Mouse (Mus musculus): ENCODE measurements around the gene Galp. TPM values are rescaled to one million over a fixed set of nuclear protein-coding genes. Genes with fewer than 3 reads are reported as not detected.

Gene Galp
- not detected in 2 replicates for polyA plus RNA-seq (2014; fragmentation: Nextera tagmentation; extraction: Ambion mirVana)

DNA sequence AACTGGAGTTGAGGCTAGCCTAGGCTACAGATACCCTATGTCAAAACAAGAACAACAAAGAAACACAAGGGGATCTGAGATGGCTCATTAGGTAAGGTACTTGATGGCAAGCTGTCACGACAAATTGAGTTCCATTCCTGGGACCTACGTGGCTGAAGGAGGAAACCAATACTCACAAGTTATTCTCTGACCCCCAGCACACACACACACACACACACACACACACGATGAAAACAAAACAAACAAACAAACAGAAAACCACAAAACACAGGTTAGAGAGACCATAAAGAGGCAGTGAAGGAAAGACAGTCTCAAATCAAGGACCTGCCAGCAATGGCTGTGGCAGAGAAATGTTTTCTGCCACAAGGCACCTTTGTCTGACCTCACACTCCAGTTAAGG, at the start of gene Galp:
TSS of gene Galp (plus strand) at position 301 of the 400 bp plus-strand sequence.
- ATAC-seq (ENCODE audit: insufficient number of reproducible peaks, insufficient read depth, low FRiP score, low read depth): no peak
- H3K36me3 ChIP-seq (ENCODE audit: control insufficient read depth, insufficient read depth, low read length): no peaks in the 10 kb centered on the region
- no peak within 1 kb of the TSS for H3K4me3 ChIP-seq (ENCODE audit: low read depth, low read length)
- no peaks in the 10 kb centered on the region for H3K4me1 ChIP-seq (ENCODE audit: control insufficient read depth, insufficient read depth, low read length)
- H3K9ac ChIP-seq (replicated peaks; ENCODE audit: low read depth, low read length): no peak within 1 kb of the TSS
- no peak within 1 kb of the TSS for H3K4me2 ChIP-seq (replicated peaks; ENCODE audit: low read depth, low read length)
- no peak within 1 kb of the TSS for H3K27ac ChIP-seq (ENCODE audit: low read length)
- WGBS: 62% methylated on average over 3 of the region's 3 CpGs
- H3K27me3 ChIP-seq (ENCODE audit: control insufficient read depth, insufficient read depth, low read length): no peaks in the 10 kb centered on the region
- no peaks in the 10 kb centered on the region for H3K9me3 ChIP-seq (ENCODE audit: control insufficient read depth, low read depth, low read length)

DNA sequence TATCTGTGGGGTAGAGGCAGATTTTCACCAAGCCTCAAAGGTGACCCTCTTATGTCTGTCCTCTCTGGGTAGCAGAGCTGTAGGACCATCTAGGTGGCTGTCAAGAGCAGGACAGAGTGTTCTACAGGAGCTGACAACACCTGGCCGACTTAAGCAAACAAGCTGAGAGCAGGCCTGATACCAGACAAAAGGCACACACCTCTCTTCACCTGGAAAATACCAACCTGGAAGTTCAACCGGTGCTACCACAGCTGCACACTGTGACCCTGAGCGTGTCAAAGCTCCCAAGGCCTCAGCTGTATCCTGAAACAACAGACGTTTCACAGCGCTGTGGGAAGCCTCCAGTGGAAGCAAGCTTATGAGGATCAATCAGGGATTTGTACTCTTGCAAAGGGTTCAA, 49.2 kb upstream of the Galp start:
- H3K27ac ChIP-seq (ENCODE audit: low read length): no peak overlapping the region; the same call in 1 of the 2 replicates
- 60% methylated on average over 5 of the region's 5 CpGs for WGBS
- H3K9ac ChIP-seq (replicated peaks; ENCODE audit: low read depth, low read length): no peak overlapping the region
- no peak overlapping the region for H3K4me2 ChIP-seq (replicated peaks; ENCODE audit: low read depth, low read length)
- no peaks in the 10 kb centered on the region for H3K9me3 ChIP-seq (ENCODE audit: control insufficient read depth, low read depth, low read length)
- H3K36me3 ChIP-seq (ENCODE audit: control insufficient read depth, insufficient read depth, low read length): no peaks in the 10 kb centered on the region
- ATAC-seq (ENCODE audit: insufficient number of reproducible peaks, insufficient read depth, low FRiP score, low read depth): peak; percentile 51; the same call in 1 of the 2 replicates
- peaks cover 30% of the 10 kb centered on the region for H3K4me1 ChIP-seq (ENCODE audit: control insufficient read depth, insufficient read depth, low read length)
- no peaks in the 10 kb centered on the region for H3K27me3 ChIP-seq (ENCODE audit: control insufficient read depth, insufficient read depth, low read length)
- H3K4me3 ChIP-seq (ENCODE audit: low read depth, low read length): no peak overlapping the region

DNA sequence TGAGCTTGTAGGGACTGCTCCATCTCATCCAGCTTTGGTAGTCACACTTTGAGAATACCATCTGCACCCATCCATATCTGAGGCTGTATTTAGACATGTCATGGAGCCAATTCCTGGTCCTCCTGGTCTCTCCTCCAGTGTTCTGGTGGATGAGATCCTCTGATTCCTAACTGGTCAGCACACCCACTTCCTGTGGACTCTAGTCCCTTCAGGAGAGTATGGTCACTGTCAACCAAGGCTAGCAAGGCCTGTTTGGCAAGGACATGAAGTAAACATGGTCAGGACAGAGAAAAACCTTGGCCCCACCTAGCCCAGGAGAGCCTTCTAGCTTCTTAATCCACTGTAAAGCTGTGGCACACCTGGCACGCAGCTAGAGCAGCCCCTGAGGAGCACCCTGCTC, 45.6 kb upstream of the Galp start:
- Histone ChIP-seq H3K9me3 (ENCODE audit: control insufficient read depth, low read depth, low read length) (no peaks in the 10 kb centered on the region), H3K27ac (ENCODE audit: low read length) (no peak overlapping the region), H3K36me3 (ENCODE audit: control insufficient read depth, insufficient read depth, low read length) (no peaks in the 10 kb centered on the region), H3K27me3 (ENCODE audit: control insufficient read depth, insufficient read depth, low read length) (no peaks in the 10 kb centered on the region), H3K4me3 (ENCODE audit: low read depth, low read length) (no peak overlapping the region), H3K9ac (replicated peaks; ENCODE audit: low read depth, low read length) (no peak overlapping the region), H3K4me1 (ENCODE audit: control insufficient read depth, insufficient read depth, low read length) (peaks cover 36% of the 10 kb centered on the region), H3K4me2 (replicated peaks; ENCODE audit: low read depth, low read length) (no peak overlapping the region)
- 85% methylated on average over 1 of the region's 1 CpGs for WGBS
- no peak for ATAC-seq (ENCODE audit: insufficient number of reproducible peaks, insufficient read depth, low FRiP score, low read depth)

DNA sequence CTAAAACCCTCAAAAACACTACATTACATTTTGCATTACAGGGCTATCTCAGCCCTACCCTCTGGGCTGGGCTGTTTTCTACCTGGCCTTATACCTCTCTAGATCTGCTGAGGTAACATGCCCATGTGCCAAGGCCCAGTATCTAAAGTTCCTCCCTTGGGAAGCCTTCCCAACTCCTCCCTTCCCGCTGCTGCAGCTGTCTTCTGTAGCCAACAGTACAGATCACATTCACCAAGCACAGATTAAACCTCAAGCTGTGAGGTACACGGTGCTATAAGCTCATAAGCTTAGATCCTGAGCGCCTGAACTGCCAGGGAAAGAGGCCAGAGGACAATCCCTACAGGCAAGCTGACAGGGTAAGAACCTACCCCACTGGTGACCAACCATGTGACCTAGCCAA, 44.9 kb upstream of the Galp start:
- 77% methylated on average over 3 of the region's 3 CpGs for WGBS
- Histone ChIP-seq H3K36me3 (ENCODE audit: control insufficient read depth, insufficient read depth, low read length) (no peaks in the 10 kb centered on the region), H3K4me2 (replicated peaks; ENCODE audit: low read depth, low read length) (no peak overlapping the region), H3K9me3 (ENCODE audit: control insufficient read depth, low read depth, low read length) (no peaks in the 10 kb centered on the region), H3K27ac (ENCODE audit: low read length) (no peak overlapping the region), H3K4me1 (ENCODE audit: control insufficient read depth, insufficient read depth, low read length) (peaks cover 34% of the 10 kb centered on the region), H3K4me3 (ENCODE audit: low read depth, low read length) (no peak overlapping the region), H3K27me3 (ENCODE audit: control insufficient read depth, insufficient read depth, low read length) (no peaks in the 10 kb centered on the region), H3K9ac (replicated peaks; ENCODE audit: low read depth, low read length) (no peak overlapping the region)
- ATAC-seq (ENCODE audit: insufficient number of reproducible peaks, insufficient read depth, low FRiP score, low read depth): no peak

DNA sequence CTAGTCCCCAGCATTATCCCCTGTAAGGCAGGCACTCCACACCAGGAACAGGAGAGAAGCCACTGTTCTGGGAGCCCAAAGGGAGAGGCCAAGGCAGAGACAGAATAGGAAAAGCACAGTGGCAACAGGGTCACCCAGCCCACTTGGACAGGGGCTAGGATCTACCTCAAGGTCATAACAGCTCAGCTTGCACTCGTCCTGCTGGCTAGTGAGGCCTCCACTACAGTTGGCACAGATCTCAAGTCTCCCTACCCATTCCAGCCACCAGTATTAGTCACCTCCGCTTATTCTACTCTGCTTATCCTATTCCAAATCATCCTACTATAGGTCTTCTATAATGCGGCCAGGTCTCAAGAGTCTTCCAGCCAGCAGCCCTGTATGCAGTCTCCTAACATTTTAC, 43.8 kb upstream of the Galp start:
- Histone ChIP-seq H3K4me1 (ENCODE audit: control insufficient read depth, insufficient read depth, low read length) (peaks cover 27% of the 10 kb centered on the region), H3K27me3 (ENCODE audit: control insufficient read depth, insufficient read depth, low read length) (no peaks in the 10 kb centered on the region), H3K4me2 (replicated peaks; ENCODE audit: low read depth, low read length) (no peak overlapping the region), H3K36me3 (ENCODE audit: control insufficient read depth, insufficient read depth, low read length) (no peaks in the 10 kb centered on the region), H3K9ac (replicated peaks; ENCODE audit: low read depth, low read length) (no peak overlapping the region), H3K9me3 (ENCODE audit: control insufficient read depth, low read depth, low read length) (no peaks in the 10 kb centered on the region), H3K27ac (ENCODE audit: low read length) (no peak overlapping the region), H3K4me3 (ENCODE audit: low read depth, low read length) (no peak overlapping the region)
- 94% methylated on average over 3 of the region's 3 CpGs for WGBS
- no peak for ATAC-seq (ENCODE audit: insufficient number of reproducible peaks, insufficient read depth, low FRiP score, low read depth)

DNA sequence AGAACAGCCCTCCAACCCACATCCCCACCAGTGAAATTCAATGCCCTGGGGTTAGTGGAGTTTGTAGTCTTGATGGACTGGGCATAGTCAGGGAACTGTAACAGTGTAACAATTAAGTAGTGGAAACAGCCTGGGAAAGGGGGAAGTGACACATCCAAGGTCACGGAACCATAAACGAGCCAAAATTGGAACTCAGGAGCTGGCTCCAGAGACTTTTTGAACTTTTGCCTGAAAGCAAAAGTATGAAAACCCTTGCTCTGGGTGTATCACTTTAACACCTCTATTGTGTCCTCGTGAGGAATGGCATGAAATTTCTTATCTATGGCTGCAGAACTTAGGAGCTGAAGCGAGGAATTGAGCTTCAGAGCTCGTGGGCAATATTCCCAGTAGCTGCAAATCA, 42.7 kb upstream of the Galp start:
- Histone ChIP-seq H3K36me3 (ENCODE audit: control insufficient read depth, insufficient read depth, low read length) (no peaks in the 10 kb centered on the region), H3K4me1 (ENCODE audit: control insufficient read depth, insufficient read depth, low read length) (peaks cover 19% of the 10 kb centered on the region), H3K27ac (ENCODE audit: low read length) (no peak overlapping the region), H3K9ac (replicated peaks; ENCODE audit: low read depth, low read length) (no peak overlapping the region), H3K9me3 (ENCODE audit: control insufficient read depth, low read depth, low read length) (no peaks in the 10 kb centered on the region), H3K4me2 (replicated peaks; ENCODE audit: low read depth, low read length) (peak overlapping the region; percentile 76), H3K4me3 (ENCODE audit: low read depth, low read length) (peak overlapping the region; percentile 80; the same call in 1 of the 2 replicates), H3K27me3 (ENCODE audit: control insufficient read depth, insufficient read depth, low read length) (no peaks in the 10 kb centered on the region)
- no peak for ATAC-seq (ENCODE audit: insufficient number of reproducible peaks, insufficient read depth, low FRiP score, low read depth)
- WGBS: 68% methylated on average over 5 of the region's 5 CpGs

DNA sequence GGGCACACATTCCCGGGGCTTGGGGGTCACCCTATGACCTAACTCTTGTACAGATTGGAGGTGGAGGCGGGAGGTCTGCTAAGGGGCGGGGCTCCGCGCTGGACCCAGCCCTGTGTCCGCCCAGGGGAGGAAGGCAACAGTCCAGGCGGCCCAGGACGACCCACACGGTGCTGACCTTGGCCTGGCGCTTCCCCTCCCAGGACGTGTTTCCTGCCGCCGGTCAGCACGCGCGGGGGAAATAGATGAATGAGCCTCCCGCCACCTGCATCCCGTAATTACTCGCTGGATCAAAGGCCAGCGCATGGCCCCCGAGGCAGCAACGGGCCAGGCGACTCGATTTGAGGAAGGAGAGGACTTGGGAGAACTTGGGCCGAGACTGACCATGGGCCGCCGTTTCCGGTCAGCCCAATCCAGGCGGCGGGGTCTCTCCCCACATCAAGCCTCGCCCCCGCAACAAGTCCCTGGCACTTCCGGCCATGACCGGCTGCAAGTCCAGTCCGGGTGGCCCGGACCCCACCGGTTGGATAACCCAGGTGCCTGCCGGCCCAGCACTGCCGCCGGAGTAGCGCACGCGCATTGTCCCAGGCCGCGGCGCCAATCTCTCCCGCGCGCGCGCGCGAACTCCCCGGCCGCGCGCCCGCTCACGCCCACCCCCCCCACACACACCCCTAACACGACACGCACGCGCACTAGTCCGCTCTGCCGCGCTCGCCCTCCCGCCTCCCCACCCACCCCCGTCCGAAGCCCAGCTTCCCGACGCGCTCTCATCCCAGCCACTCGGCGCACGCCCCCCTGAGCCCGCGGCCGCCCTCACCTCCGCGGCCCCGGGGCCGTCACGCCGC, 41.6 kb upstream of the Galp start:
- Histone ChIP-seq H3K9ac (replicated peaks; ENCODE audit: low read depth, low read length) (peak overlapping the region; percentile 84), H3K4me1 (ENCODE audit: control insufficient read depth, insufficient read depth, low read length) (peaks cover 17% of the 10 kb centered on the region), H3K4me2 (replicated peaks; ENCODE audit: low read depth, low read length) (peak overlapping the region; percentile 76), H3K36me3 (ENCODE audit: control insufficient read depth, insufficient read depth, low read length) (no peaks in the 10 kb centered on the region), H3K27me3 (ENCODE audit: control insufficient read depth, insufficient read depth, low read length) (no peaks in the 10 kb centered on the region), H3K9me3 (ENCODE audit: control insufficient read depth, low read depth, low read length) (no peaks in the 10 kb centered on the region), H3K27ac (ENCODE audit: low read length) (peak overlapping the region; percentile 89), H3K4me3 (ENCODE audit: low read depth, low read length) (peak overlapping the region; percentile 80)
- WGBS: under 1% methylated on average over 73 of the region's 85 CpGs
- ATAC-seq (ENCODE audit: insufficient number of reproducible peaks, insufficient read depth, low FRiP score, low read depth): peak; percentile 63

DNA sequence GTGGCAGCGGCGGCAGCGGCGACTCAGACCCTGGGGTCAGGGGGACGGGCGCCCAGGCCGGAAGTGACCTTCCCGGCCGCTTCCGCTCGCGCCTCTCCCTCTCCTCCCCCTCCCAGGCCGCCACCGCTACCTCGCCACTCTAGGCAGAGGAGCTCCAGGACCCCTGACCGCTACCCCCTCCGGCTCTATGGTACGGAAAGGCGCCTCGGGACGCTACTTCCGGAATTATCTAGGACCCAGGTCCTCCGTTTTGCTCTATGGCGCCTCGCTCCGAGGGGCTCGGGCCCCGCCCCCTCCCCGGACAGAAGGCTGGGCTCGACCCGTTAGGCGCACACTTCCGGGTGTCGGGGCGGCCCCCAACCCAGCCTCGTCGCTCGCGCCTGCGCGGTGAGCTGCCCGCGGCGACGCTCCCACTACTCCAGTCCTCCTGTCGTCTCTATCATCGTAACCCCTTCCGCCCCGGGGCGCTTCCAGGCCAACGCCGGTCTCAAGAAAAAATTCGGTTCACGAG, 40.9 kb upstream of the Galp start, which contains the start of gene Zfp787:
TSS of gene Zfp787 (minus strand) at position 97 of the 511 bp plus-strand sequence.
- H3K27me3 ChIP-seq (ENCODE audit: control insufficient read depth, insufficient read depth, low read length): no peaks in the 10 kb centered on the region
- H3K9ac ChIP-seq (replicated peaks; ENCODE audit: low read depth, low read length): peak within 1 kb of the TSS; percentile 84
- H3K36me3 ChIP-seq (ENCODE audit: control insufficient read depth, insufficient read depth, low read length): no peaks in the 10 kb centered on the region
- peak within 1 kb of the TSS; percentile 89 for H3K27ac ChIP-seq (ENCODE audit: low read length)
- H3K4me2 ChIP-seq (replicated peaks; ENCODE audit: low read depth, low read length): peak within 1 kb of the TSS; percentile 76
- peak within 1 kb of the TSS; percentile 80 for H3K4me3 ChIP-seq (ENCODE audit: low read depth, low read length)
- H3K4me1 ChIP-seq (ENCODE audit: control insufficient read depth, insufficient read depth, low read length): peaks cover 17% of the 10 kb centered on the region
- under 1% methylated on average over 51 of the region's 54 CpGs for WGBS
- ATAC-seq (ENCODE audit: insufficient number of reproducible peaks, insufficient read depth, low FRiP score, low read depth): peak; percentile 97
- no peaks in the 10 kb centered on the region for H3K9me3 ChIP-seq (ENCODE audit: control insufficient read depth, low read depth, low read length)
